Mouse (Mus musculus) myocyte (in vitro differentiated cells): ENCODE data around the gene Filip1.

ENCODE experiments used
- MAX ChIP-seq: IDR thresholded peaks from one replicate; pipeline ENCODE4 v1.6.1; 2011; ENCODE audit warnings: low read depth, mild to moderate bottlenecking, control low read depth
- POLR2A ChIP-seq: IDR thresholded peaks from one replicate; pipeline ENCODE4 v1.6.1; 2011; ENCODE audit warnings: low read depth, mild to moderate bottlenecking, control low read depth, moderate library complexity; ENCODE audit not compliant: insufficient read length
- TCF12 ChIP-seq: IDR thresholded peaks from one replicate; pipeline ENCODE4 v1.6.1; 2011; ENCODE audit warnings: mild to moderate bottlenecking, control low read depth; ENCODE audit not compliant: poor library complexity, insufficient read depth, severe bottlenecking
- TCF3 ChIP-seq: IDR thresholded peaks from one replicate; pipeline ENCODE4 v1.6.1; 2011; ENCODE audit warnings: low read depth, control low read depth; ENCODE audit not compliant: insufficient read length

- TF ChIP-seq POLR2A, result no peak
- no peak for TF ChIP-seq MAX
- TF ChIP-seq TCF12, result no peak
- no peak for TF ChIP-seq TCF3
Measured at GRCm38 (mm10) chr9:79825526-79825925, 187.1 kb downstream of the Filip1 start.
